Mouse (Mus musculus): Measurements from ENCODE around the gene Ddx28.
A peak's percentile ranks its signal among the peaks of the same experiment; 100 is the strongest.

Ddx28 gene

DNA sequence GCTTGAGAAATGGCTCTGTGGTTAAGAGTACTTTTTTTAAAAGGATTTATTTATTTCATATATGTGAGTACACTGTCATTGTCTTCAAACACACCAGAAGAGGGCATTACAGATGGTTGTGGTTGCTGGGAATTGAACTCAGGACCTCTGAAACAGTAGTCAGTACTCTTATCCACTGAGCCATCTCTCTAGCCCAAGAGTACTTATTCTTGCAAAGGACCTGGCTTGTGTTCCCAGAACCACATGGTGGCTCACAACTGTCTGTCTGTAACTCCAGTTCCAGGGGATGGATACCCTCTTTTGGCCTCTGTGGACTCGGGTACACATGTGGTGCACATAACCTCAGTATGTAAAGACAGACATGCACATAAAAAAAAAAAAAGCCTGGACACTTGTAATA lies 42.3 kb downstream of the Ddx28 start:
- no peak for DNase-seq (ENCODE audit: low read depth in 1 of 2, low spot score in 2 of 2)

- DNase-seq (ENCODE audit: low read depth in 1 of 2, low spot score in 2 of 2): no peak
Measured at GRCm38 (mm10) chr8:105966692-105967311, 44.9 kb downstream of the Ddx28 start.

DNA sequence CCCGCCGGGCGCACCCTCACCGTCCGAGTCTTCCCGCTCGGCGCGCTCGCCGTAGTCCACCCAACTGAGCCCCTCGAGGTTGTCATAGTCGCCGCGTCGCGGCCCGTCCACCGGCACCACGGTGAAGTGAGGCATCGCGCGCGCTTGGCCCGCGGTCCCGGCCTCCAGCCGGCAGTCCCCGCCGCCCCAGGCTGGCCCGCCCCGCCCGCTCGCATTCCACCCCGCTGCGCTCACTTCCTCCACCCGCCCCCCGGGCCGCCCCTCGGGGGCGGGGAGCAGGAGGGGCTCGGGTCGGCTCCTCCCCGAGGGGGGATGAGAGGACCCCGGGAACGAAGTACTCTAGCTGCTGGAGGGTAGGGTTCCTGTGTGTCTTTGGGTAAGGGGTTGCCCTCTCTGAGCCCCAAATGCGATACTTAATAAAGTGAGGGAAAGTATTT lies 45.8 kb downstream of the Ddx28 start, which contains the start of gene Slc12a4:
TSS of gene Slc12a4 (minus strand) at position 193 of the 437 bp plus-strand sequence.
- DNase-seq (ENCODE audit: low read depth in 1 of 2, low spot score in 2 of 2): peak in 1 of 2 experiments; percentile 17

- peak in 1 of 2 experiments; percentile 21 for DNase-seq (ENCODE audit: low read depth in 1 of 2, low spot score in 2 of 2)
Measured at GRCm38 (mm10) chr8:105965266-105965904, 46.3 kb downstream of the Ddx28 start.

DNA sequence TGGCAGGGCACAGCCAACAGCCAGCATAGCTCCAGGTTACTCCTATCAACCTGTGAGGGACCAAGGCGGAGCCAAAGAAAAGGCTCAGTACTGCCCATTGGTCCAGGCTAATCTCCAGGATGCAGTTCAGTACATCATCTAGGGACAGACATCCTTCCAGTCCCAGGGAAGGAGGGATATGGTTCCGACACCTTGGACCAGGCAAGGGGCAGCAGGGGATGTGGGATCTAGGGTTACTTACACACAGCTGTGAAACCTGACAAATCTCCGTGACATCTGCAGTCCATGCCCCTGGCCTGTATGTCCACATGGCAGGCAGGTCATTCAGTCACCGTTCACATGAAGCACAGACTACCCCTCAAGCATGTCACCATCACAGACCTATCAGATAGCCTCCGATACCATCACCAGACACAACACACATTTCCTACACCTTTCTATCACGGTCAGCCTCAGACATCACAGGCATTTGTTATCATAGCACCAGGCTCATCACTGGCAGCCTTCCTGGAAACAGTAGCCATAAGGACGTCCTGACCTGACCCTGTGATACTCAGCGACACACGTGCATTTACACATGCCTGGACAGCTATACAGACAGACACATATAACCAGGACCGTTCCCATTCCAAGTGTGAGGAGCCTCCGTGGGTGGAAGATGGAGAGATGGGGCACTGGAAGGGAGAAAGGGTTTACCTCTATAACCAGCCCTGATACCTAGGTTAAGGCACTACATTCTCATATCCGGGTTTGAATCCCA lies 47.0 kb downstream of the Ddx28 start:
- no peak for DNase-seq (ENCODE audit: low read depth in 1 of 2, low spot score in 2 of 2)

- DNase-seq (ENCODE audit: low read depth in 1 of 2, low spot score in 2 of 2): no peak
Measured at GRCm38 (mm10) chr8:105961536-105961935, 50.1 kb downstream of the Ddx28 start.

GRCm38 (mm10) chr8:105961101-105961500 lies 50.6 kb downstream of the Ddx28 start:
- no peak for DNase-seq (ENCODE audit: low read depth in 1 of 2, low spot score in 2 of 2)

Data from monocyte, adult 2 months (primary cell).